Mouse (Mus musculus): ENCODE results near the gene Blcap. TPM values are rescaled to one million over a fixed set of nuclear protein-coding genes. Genes with fewer than 3 reads are reported as not detected.

Blcap gene
- total RNA-seq, 2 experiments from 2014 or later: 79.7 to 99.3 TPM

DNA sequence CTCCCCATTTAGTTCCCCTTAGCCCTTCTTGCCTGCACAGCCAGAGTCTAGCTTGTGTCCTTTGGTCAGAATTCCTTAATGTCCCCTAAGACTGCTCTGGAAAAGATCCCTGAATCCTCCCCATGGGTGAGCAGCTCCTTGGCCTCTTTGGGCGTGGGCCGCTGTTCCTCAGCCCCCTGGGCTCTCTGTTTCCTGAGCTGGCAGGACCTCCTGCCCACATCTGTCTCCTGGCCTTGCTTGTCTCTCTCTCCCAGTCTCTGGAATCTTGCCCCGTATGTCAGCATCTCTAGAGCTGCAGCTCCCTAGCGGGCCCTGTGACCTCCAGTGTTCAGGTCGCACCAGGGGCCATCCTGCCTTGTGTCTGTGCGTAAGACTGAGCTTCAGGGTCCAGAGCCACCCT, 51.6 kb downstream of the Blcap start:
- peak; percentile 60 for DNase-seq

GRCm38 (mm10) chr2:157518451-157518850, 52.6 kb downstream of the Blcap start:
- no peak for DNase-seq

DNA sequence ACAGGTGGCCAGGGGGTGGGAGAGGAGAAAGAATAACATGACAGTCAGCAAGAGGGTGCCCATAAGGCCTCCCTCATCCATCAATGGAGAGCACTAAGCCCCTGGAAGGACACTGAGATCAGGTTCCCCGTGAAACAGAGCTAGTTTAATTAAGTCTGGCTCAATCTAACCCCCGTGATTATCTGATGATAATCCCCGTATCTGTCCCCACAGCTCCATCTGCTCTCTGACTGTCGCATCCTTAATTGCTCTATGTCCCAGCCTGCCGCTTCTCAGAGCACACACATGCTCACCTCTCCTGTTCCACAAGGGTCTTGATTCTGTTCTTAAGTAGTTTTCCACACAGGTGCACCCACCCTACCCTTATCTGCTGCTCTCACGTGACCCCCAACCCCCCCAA, 53.5 kb downstream of the Blcap start:
- DNase-seq: no peak

DNA sequence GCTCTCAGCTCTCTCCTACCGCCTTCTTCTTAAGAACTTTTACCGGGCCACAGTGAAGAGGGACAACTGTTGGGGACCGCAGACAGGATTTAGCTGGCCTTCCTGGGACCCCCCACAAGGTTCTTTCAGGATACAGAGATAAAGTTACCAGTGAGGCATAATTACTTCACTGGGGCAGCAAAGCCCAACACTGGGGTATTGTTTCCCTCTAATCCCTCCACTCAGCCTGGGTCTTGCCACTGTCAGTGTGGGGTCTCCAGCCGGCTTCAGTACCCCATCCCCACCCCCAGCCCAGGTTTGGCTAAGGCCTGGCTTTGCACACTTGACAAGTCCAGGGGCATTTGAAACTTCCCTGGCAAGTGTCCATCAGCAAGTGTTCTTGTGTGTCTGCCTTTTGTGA, 56.7 kb downstream of the Blcap start:
- DNase-seq: no peak

GRCm38 (mm10) chr2:157513737-157514208, 57.3 kb downstream of the Blcap start:
- peak; percentile 47 for DNase-seq

GRCm38 (mm10) chr2:157512859-157513258, 58.2 kb downstream of the Blcap start:
- no peak for DNase-seq

DNA sequence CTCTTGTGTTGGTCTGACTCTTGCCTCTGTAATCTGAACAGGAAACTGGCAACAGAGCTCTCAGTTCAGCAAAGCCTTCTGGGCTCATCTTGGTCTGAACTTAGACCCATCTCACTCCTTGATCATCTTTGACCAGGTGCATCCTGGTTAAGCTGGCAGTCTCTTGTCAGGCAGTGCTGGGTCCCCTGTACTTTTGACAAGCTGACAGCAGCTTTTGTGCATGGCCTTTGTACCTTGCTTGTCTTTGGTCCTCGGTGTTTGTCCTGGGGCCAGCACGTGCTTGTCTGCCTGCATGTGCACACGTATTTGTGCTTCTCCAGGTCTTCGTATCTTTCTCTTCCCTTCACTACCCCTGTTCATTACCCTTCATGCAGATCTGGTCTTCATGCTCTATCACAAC, 61.0 kb downstream of the Blcap start:
- DNase-seq: no peak

GRCm38 (mm10) chr2:157509182-157509581, 61.9 kb downstream of the Blcap start:
- peak; percentile 37 for DNase-seq

DNA sequence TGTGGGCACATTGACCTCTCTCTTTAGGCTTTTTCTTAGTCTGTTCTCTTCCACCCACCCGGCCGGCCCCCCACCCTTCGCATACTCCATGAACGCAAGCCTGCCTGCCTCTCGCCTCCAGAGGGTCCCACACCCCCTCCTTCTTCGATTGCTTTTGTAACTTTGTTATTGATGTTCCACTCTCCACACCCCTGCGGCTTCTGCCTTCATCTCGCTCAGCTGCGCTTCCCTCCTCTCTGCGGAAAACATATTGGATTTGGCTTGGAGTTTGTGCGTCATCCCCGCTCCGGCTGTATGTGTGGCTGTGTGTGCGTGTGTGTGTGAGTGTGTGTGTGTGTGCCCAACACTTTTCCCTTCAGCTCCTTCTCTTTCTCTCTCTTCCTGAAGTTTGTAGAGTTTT, 64.3 kb downstream of the Blcap start:
- peak; percentile 50 for DNase-seq

Small RNAs within 50 kb of the gene (microRNA-seq; reads per million reads assigned to microRNA genes)
- gene Gm23134: not detected

Other genes starting within 250 kb of the Blcap start
- not detected for gene Ghrh, start 223.8 kb downstream of the Blcap start, total RNA-seq (2021)
- gene Manbal, start 203.7 kb downstream of the Blcap start, total RNA-seq (2021): 10 to 100 TPM; 34.8 to 35.7 TPM
- 10 to 100 TPM; 18.9 to 21.8 TPM for gene Src, start 152.8 kb downstream of the Blcap start, total RNA-seq (2021)
- gene Nnat, start 11.2 kb downstream of the Blcap start, total RNA-seq (2021): 100 to 1,000 TPM; 184 to 187 TPM
- 10 to 100 TPM; 20.6 to 22.6 TPM for gene Ctnnbl1, start 166.1 kb upstream of the Blcap start, total RNA-seq (2021)